Mouse (Mus musculus): ENCODE measurements at regions not wholly inside any gene's neighbourhood (a gene's known extent, or its start where the extent isn't known, plus 50 kb on each side); places are given as distances from the start of the nearest gene placed in this dataset.

DNA sequence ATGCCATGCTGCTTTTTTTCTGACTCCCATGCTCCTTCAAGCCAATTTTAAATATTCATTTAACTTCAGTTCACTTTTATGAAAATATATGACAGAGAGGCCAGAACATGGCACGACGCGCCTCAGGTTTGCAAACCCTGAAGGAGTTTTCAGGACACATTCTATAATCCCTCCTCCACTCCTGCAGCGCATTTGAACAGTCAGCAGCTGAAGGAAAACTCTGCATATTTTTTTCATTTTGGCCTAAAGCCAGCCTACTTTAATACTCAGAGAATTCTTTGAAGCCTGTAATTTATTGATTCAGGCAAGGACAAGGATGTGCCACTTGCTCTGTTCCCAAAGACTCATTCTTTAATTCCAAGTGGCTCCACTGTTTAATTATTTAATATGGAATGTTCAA, 208.3 kb upstream of the Cntnap2 start:
- TF ChIP-seq POLR2A (IDR thresholded peaks at IDR 0.05; ENCODE audit: control insufficient read depth in 1 of 2, insufficient read depth in 1 of 2, low read depth in 1 of 2, low read length in 2 of 2, poor library complexity in 1 of 2) (no peak), CTCF (IDR thresholded peaks at IDR 0.05 in 2 of 3, conservative IDR thresholded peaks at IDR 0.05 in 1 of 3; ENCODE audit: control insufficient read depth in 1 of 3, insufficient read depth in 1 of 3, low read depth in 2 of 3, low read length in 3 of 3, poor library complexity in 1 of 3, severe bottlenecking in 1 of 3) (no peak), HCFC1 (IDR thresholded peaks at IDR 0.05; ENCODE audit: low read depth, low read length) (no peak), MAFK (IDR thresholded peaks at IDR 0.05; ENCODE audit: borderline replicate concordance, low read depth, low read length) (no peak), MYC (IDR thresholded peaks at IDR 0.05; ENCODE audit: low read depth, low read length) (no peak), POLR2AphosphoS5 (IDR thresholded peaks at IDR 0.05; ENCODE audit: borderline replicate concordance, low read depth, low read length) (no peak)

All from MEL (cell line).